Mouse (Mus musculus): Measurements from ENCODE around the gene Znrf2. TPM values are rescaled to one million over a fixed set of nuclear protein-coding genes. Genes with fewer than 3 reads are reported as not detected.

Znrf2 gene
- polyA plus RNA-seq, 2 experiments: 2.1 to 3.3 TPM

DNA sequence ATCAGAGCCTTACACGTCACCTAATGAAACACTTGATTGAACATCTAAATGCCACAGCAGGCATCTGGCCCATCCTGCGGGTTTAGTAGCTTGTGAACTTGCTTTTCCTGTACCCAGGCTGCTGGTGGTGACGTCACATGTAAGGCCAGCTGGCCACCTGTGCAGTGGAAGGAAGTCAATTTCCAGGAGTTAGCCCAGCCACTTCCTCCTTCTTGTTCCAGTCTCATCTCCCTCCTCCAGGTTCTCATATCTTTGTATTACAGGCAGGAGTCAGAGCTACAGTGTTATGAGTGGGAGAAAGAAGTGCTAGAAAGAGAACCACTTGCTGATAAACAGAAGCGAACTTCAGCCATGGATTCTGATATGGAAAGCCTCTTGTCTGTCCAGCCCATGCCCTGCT, 99.4 kb downstream of the Znrf2 start:
- Histone ChIP-seq H3K4me1 (replicated peaks; ENCODE audit: control insufficient read depth in 2 of 2, insufficient read depth in 2 of 2, low read length in 1 of 2) (no peaks in the 10 kb centered on the region), H3K9me3 (ENCODE audit: control insufficient read depth, low read length) (no peaks in the 10 kb centered on the region), H3K36me3 (replicated peaks; ENCODE audit: control insufficient read depth, insufficient read depth, low read depth) (no peaks in the 10 kb centered on the region), H3K9ac (replicated peaks) (no peak overlapping the region), H3K4me3 (ENCODE audit: insufficient read depth in 1 of 2, low read depth in 2 of 2, low read length in 2 of 2) (no peak overlapping the region), H3K27ac (no peak overlapping the region), H3K27me3 (ENCODE audit: control insufficient read depth, insufficient read depth, low read length) (no peaks in the 10 kb centered on the region), H3K4me2 (ENCODE audit: low read depth) (no peak overlapping the region)
- DNase-seq (ENCODE audit: low read depth in 3 of 3, low spot score in 3 of 3): no peak
- TF ChIP-seq CTCF (IDR thresholded peaks at IDR 0.05; ENCODE audit: low read depth): no peak
- no peak for TF ChIP-seq EP300 (IDR thresholded peaks at IDR 0.05; ENCODE audit: low read depth)
- no peak for ATAC-seq (ENCODE audit: insufficient read depth)
- WGBS (ENCODE audit: insufficient replicate concordance): 12% methylated on average over 4 of the region's 4 CpGs

DNA sequence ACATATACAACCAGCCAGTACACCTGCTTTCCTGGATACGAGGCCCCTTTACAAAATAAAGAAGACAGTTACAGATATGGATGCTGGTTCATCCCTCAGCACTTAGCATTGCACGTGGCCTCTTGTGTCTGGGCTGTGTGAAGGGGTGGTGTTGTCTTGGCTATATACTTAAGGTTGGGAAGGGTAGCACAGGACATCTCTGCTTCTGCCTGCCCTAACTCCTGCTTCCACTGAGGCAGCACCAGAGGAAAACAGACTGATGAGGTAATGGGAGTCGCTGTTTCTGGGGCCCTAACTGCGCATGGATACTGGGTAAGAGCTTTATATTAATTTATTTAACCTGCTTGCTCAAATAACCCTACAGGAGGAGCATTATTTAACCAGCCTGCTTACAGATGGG, 100.2 kb downstream of the Znrf2 start:
- TF ChIP-seq EP300 (IDR thresholded peaks at IDR 0.05; ENCODE audit: low read depth): no peak
- TF ChIP-seq CTCF (IDR thresholded peaks at IDR 0.05; ENCODE audit: low read depth): no peak
- Histone ChIP-seq H3K9ac (replicated peaks) (no peak overlapping the region), H3K36me3 (replicated peaks; ENCODE audit: control insufficient read depth, insufficient read depth, low read depth) (no peaks in the 10 kb centered on the region), H3K9me3 (ENCODE audit: control insufficient read depth, low read length) (no peaks in the 10 kb centered on the region), H3K4me3 (ENCODE audit: insufficient read depth in 1 of 2, low read depth in 2 of 2, low read length in 2 of 2) (no peak overlapping the region), H3K4me1 (replicated peaks; ENCODE audit: control insufficient read depth in 2 of 2, insufficient read depth in 2 of 2, low read length in 1 of 2) (no peaks in the 10 kb centered on the region), H3K27ac (no peak overlapping the region), H3K4me2 (ENCODE audit: low read depth) (no peak overlapping the region), H3K27me3 (ENCODE audit: control insufficient read depth, insufficient read depth, low read length) (no peaks in the 10 kb centered on the region)
- no peak for ATAC-seq (ENCODE audit: insufficient read depth)
- 52% methylated on average over 4 of the region's 4 CpGs for WGBS (ENCODE audit: insufficient replicate concordance)
- DNase-seq (ENCODE audit: low read depth in 3 of 3, low spot score in 3 of 3): no peak

DNA sequence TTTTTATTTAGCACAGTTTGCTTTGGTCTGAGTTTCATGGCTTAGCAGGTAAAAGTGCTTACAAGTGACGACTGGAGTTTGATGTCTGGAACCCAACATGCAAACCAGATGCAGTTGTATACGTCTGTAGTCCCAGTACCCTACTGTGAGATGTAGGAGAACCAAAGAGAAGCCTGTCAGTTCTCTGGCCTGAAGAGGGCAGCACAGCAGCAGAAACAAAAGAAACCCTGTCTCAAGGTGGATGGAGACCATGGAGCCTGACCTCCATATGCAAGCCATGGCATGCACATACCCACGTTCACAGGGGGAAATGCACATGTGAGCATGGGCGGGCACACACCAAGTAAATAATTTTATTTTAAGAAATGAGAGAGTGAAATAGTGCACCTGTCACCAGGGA, 100.8 kb downstream of the Znrf2 start:
- Histone ChIP-seq H3K9me3 (ENCODE audit: control insufficient read depth, low read length) (no peaks in the 10 kb centered on the region), H3K9ac (replicated peaks) (no peak overlapping the region), H3K27ac (no peak overlapping the region), H3K4me3 (ENCODE audit: insufficient read depth in 1 of 2, low read depth in 2 of 2, low read length in 2 of 2) (no peak overlapping the region), H3K4me1 (replicated peaks; ENCODE audit: control insufficient read depth in 2 of 2, insufficient read depth in 2 of 2, low read length in 1 of 2) (no peaks in the 10 kb centered on the region), H3K36me3 (replicated peaks; ENCODE audit: control insufficient read depth, insufficient read depth, low read depth) (no peaks in the 10 kb centered on the region), H3K4me2 (ENCODE audit: low read depth) (no peak overlapping the region), H3K27me3 (ENCODE audit: control insufficient read depth, insufficient read depth, low read length) (no peaks in the 10 kb centered on the region)
- DNase-seq (ENCODE audit: low read depth in 3 of 3, low spot score in 3 of 3) (no peak), ATAC-seq (ENCODE audit: insufficient read depth) (no peak)
- WGBS (ENCODE audit: insufficient replicate concordance): 27% methylated on average over 4 of the region's 4 CpGs
- TF ChIP-seq CTCF (IDR thresholded peaks at IDR 0.05; ENCODE audit: low read depth) (peak; percentile 65), EP300 (IDR thresholded peaks at IDR 0.05; ENCODE audit: low read depth) (no peak)

DNA sequence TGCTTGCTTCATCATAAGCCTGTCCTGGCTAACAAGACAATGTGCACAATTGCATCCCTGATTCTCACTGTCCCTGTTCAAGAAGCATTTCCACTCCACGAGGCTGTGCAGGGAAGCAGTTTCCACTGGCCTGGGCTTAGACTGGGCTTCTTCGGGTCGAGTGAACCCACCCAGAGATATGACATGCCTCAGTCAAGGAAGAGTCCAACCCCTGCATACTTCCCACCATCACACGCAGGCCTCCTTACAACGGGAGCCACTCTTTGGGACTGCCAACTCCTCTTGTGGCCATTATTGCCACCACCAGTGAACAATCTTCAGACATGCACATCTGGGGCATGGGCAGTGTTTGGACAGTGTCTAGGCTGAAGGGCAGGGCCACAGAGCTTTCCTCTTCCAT, 101.8 kb downstream of the Znrf2 start:
- H3K36me3 ChIP-seq (replicated peaks; ENCODE audit: control insufficient read depth, insufficient read depth, low read depth): no peaks in the 10 kb centered on the region
- no peaks in the 10 kb centered on the region for H3K4me1 ChIP-seq (replicated peaks; ENCODE audit: control insufficient read depth in 2 of 2, insufficient read depth in 2 of 2, low read length in 1 of 2)
- H3K4me3 ChIP-seq (ENCODE audit: insufficient read depth in 1 of 2, low read depth in 2 of 2, low read length in 2 of 2): no peak overlapping the region
- WGBS (ENCODE audit: insufficient replicate concordance): 54% methylated on average over 5 of the region's 5 CpGs
- TF ChIP-seq EP300 (IDR thresholded peaks at IDR 0.05; ENCODE audit: low read depth): no peak
- TF ChIP-seq CTCF (IDR thresholded peaks at IDR 0.05; ENCODE audit: low read depth): no peak
- no peak overlapping the region for H3K9ac ChIP-seq (replicated peaks)
- H3K4me2 ChIP-seq (ENCODE audit: low read depth): no peak overlapping the region
- DNase-seq (ENCODE audit: low read depth in 3 of 3, low spot score in 3 of 3): no peak
- H3K27ac ChIP-seq: no peak overlapping the region
- H3K27me3 ChIP-seq (ENCODE audit: control insufficient read depth, insufficient read depth, low read length): no peaks in the 10 kb centered on the region
- no peaks in the 10 kb centered on the region for H3K9me3 ChIP-seq (ENCODE audit: control insufficient read depth, low read length)
- no peak for ATAC-seq (ENCODE audit: insufficient read depth)

DNA sequence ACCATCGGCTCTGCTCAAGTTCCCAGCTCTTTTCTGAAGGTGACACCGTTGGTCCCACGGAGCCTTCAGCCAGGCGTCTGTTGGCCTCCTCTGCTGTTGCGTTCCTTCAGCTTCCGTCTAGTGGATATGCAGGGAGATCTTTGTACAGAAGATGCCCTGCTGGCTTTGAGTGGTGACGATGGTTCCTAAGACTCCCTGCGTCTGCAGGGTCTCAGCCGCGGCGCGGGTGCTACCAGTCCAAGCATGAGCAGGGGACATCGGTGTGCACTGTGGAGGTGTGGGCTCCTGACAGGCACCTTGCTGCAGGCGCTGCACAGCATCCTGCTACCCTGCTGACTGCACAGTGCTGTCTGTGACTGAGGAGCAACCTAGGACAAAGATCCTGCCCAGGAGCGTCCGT, 107.8 kb downstream of the Znrf2 start:
- 81% methylated on average over 16 of the region's 16 CpGs for WGBS (ENCODE audit: insufficient replicate concordance)
- ATAC-seq (ENCODE audit: insufficient read depth) (no peak), DNase-seq (ENCODE audit: low read depth in 3 of 3, low spot score in 3 of 3) (no peak)
- Histone ChIP-seq H3K9me3 (ENCODE audit: control insufficient read depth, low read length) (no peaks in the 10 kb centered on the region), H3K9ac (replicated peaks) (no peak overlapping the region), H3K36me3 (replicated peaks; ENCODE audit: control insufficient read depth, insufficient read depth, low read depth) (no peaks in the 10 kb centered on the region), H3K27ac (no peak overlapping the region), H3K27me3 (ENCODE audit: control insufficient read depth, insufficient read depth, low read length) (no peaks in the 10 kb centered on the region), H3K4me2 (ENCODE audit: low read depth) (no peak overlapping the region), H3K4me1 (replicated peaks; ENCODE audit: control insufficient read depth in 2 of 2, insufficient read depth in 2 of 2, low read length in 1 of 2) (no peaks in the 10 kb centered on the region), H3K4me3 (ENCODE audit: insufficient read depth in 1 of 2, low read depth in 2 of 2, low read length in 2 of 2) (no peak overlapping the region)
- TF ChIP-seq CTCF (IDR thresholded peaks at IDR 0.05; ENCODE audit: low read depth): no peak
- no peak for TF ChIP-seq EP300 (IDR thresholded peaks at IDR 0.05; ENCODE audit: low read depth)

All from liver, embryonic 14.5 days (tissue).